Mouse (Mus musculus) gastrocnemius, adult 18-20 months (tissue): Measurements from ENCODE around the gene Rab4a. TPM values are rescaled to one million over a fixed set of nuclear protein-coding genes. Genes with fewer than 3 reads are reported as not detected.

Experiments used
- DNase-seq: peaks from one replicate; pipeline ENCODE4 v3.0.0; 2021; ENCODE audit warnings: low spot score
- total RNA-seq, 2 experiments: library from RNA; stranded (reverse); gene quantifications; 2 replicates each; pipeline ENCODE4 v1.2.3; 2021

The Rab4a gene
- total RNA-seq, 2 experiments from 2014 or later, result 14.8 to 14.9 TPM

- DNase-seq, result no peak
Observed at GRCm38 (mm10) chr8:123847546-123847945, 41.8 kb downstream of the Rab4a start.

DNA sequence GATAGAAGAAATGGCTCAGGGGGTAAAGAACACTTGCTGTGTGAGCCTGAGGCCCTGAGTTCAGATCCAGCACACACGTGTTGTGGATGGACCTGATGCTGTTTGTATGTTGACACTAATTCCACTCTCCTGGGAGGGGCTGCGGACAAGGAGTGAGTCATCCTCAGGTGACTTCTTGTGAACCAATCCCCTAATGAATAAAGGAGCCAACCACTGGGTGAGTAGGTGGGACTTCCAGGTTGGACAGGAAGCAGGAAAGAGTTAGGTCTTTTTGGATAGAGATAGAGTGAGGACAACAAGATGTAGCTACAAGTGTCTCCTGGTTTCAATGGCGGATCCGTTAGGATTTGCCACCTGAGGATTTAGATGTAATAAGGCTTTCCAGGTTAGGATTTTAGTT lies 43.6 kb downstream of the Rab4a start:
- DNase-seq, result no peak

GRCm38 (mm10) chr8:123851590-123851989 lies 45.8 kb downstream of the Rab4a start:
- no peak for DNase-seq

GRCm38 (mm10) chr8:123854252-123854651 lies 48.5 kb downstream of the Rab4a start:
- DNase-seq, result no peak

GRCm38 (mm10) chr8:123854733-123855475 lies 49.1 kb downstream of the Rab4a start:
- no peak for DNase-seq

GRCm38 (mm10) chr8:123857361-123857760 lies 51.6 kb downstream of the Rab4a start:
- no peak for DNase-seq

GRCm38 (mm10) chr8:123858574-123858940 lies 52.8 kb downstream of the Rab4a start:
- DNase-seq, result no peak

- peak; percentile 91 for DNase-seq
Observed at GRCm38 (mm10) chr8:123858941-123859647, 53.3 kb downstream of the Rab4a start.

DNA sequence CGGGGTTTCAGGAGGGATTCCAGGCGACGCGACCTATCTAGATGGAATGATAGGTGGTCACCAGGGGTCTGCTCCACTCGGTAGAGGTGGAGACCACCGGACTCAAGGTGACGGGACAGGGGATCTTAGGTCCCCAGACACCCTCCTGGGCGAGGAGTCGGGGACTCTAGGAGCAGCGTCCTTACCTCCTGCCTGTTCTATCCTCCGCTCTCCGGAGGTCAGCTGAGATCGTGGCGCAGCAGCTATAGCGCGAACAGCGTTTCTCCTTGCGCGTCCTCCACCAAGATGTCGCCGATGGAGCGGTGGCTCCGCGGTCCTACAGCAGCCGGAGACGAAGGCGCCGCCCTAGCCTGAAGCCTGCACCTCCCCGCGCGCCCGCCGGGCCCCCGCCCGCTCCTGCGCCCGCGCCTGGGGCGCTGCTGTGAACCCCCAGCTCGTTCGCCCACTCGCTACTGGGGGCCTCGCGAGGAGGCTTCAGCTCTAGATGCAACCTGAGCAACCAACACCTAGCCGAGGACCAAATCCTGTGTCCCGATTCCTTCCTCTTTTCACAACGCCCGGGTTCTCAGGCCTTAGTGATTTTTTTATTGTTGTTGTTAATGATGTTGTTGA lies 54.0 kb downstream of the Rab4a start, which contains the start of gene Ccsap:
Gene Ccsap, minus strand, starts transcription at position 562 of the 612 bp plus-strand sequence.
- peak; percentile 36 for DNase-seq

DNA sequence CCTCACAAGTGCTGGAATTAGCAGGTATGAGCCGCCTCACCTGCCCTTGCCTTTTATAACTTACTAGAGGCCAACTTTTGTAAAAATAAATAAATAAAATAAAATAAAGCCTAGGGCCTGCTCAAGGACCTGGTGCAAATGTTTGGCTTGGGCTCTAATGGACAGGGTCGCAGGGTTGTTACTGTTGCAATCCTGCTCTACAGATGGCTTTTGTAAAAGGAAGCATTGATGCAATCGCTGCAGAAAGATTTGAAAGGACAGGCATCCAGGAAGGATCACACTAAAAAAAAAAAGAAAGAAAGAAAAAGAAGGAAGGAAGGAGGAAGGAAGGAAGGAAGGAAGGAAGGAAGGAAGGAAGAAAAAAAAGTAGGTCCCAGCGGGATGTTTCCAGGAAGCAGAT lies 54.6 kb downstream of the Rab4a start:
- no peak for DNase-seq

GRCm38 (mm10) chr8:123865786-123866185 lies 60.0 kb downstream of the Rab4a start:
- no peak for DNase-seq

- DNase-seq, result no peak
Observed at GRCm38 (mm10) chr8:123866971-123867370, 61.2 kb downstream of the Rab4a start.

DNA sequence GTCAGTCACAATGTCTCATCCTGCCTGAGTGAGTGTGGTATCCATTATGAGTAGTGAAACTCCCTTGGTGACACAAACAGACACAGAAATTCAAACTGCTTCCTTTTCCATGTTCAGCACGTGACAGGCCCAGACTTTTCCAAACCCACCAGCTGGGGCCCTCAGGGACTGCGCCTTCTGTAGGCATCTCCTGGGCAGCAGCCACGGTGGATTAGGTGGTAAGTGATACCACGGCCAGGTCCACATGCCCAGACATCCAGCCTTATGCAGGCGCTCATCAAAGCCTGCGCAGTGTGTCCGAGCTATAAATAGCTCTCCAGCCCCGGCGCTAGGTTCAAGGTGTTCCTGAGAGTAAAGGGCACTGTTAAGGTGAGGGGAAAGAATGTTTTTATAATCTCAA lies 66.3 kb downstream of the Rab4a start:
- peak; percentile 85 for DNase-seq

DNA sequence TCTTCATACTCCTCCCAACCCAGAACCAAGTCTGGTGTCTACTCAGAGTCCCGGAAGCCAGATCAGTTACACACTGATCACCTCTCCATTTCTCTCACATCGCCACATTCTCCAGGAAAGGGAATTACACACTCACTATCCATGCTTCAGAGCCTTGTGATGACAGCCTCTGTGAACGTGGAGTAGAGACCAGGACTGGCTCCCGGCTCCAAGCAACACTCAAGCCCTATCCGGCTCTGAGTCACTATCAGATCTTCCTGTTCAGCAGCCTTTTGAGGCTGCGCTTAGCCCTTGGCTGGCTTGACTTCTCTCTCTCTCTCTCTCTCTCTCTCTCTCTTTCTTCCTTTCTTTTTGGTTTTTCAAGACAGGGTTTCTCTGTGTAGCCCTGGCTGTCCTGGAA lies 67.6 kb downstream of the Rab4a start:
- DNase-seq, result no peak

DNA sequence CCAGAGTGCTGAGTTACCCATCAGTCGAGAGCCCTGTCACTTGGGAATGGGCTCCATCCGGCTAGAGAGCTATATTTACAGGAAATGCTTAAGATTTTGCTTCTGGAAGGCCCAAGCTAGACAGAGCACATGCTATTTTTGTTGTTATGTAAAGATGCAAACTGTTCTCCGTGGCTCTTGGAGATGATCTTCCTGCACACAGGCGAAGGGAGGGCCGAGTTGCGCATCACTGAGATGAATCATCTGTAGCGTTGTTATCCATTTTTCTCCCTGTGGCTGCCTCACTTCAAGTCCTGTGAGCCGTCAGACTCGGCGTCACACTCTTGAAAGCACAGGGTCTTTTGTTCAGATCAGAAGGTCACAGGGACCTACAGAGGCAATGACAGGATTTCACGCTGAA lies 68.5 kb downstream of the Rab4a start:
- DNase-seq, result no peak

- no peak for DNase-seq
Observed at GRCm38 (mm10) chr8:123877865-123878264, 72.1 kb downstream of the Rab4a start.

DNA sequence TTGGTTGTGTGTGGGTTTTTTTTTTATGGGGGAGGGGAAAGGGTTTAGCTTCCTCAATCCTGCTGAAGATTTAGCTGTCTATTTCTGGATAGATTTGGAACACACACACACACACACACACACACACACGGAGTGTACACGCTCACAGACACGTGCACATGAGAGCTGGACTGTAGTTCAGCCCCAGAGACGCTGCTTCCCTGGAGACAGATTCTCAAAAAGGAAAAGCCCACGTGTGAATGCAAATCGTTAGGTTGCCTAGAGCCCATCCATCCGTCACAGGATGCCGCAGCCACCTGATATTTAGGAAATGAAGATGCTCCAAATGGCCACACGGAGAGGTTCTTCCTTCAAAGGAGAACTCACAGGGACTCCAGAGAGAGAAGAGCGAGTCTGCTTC lies 74.5 kb downstream of the Rab4a start:
- no peak for DNase-seq

- DNase-seq, result no peak
Observed at GRCm38 (mm10) chr8:123880821-123881350, 75.1 kb downstream of the Rab4a start.

DNA sequence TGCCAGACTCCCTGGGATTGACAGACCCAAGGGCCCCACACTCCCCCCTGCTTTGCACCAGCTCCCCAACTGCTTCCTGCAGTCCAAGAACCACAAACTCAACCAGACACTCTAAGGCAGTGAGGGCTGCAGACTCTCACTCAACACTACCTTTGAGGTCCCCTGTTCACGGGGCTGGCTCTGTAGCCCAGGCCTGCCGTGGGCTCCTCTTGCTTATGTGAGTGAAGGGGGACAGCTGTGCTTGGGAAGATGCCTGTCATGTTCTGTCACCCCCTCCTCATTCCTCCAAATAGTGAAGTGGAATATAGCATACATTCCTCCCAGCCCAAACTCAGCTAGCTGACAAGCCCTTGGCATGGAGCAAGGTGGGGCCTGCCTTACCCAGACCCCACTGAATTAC lies 76.6 kb downstream of the Rab4a start:
- no peak for DNase-seq

GRCm38 (mm10) chr8:123883094-123883493 lies 77.3 kb downstream of the Rab4a start:
- peak; percentile 84 for DNase-seq
